Mouse (Mus musculus) G1E (cell line): ENCODE measurements at regions not wholly inside any gene's neighbourhood (a gene's known extent, or its start where the extent isn't known, plus 50 kb on each side); places are given as distances from the start of the nearest gene placed in this dataset.

Experiments
- ATAC-seq: 2 replicates; pipeline ENCODE4 v1.8.0; 2016; ENCODE audit warnings: mild to moderate bottlenecking; ENCODE audit not compliant: insufficient number of reproducible peaks, poor library complexity, low FRiP score, severe bottlenecking; ENCODE audit errors: extremely low read depth
- DNase-seq: peaks from one replicate; pipeline ENCODE4 v3.0.0; 2012; ENCODE audit warnings: low spot score
- H3K27me3 ChIP-seq: 2 replicates; pipeline ENCODE4 v1.6.1; 2012; ENCODE audit warnings: mild to moderate bottlenecking, low read length, inconsistent platforms; ENCODE audit not compliant: insufficient read depth
- H3K36me3 ChIP-seq: replicated peaks from 2 replicates; pipeline ENCODE3; 2012; ENCODE audit warnings: mild to moderate bottlenecking, inconsistent platforms
- H3K4me1 ChIP-seq: 2 replicates; pipeline ENCODE4 v1.6.1; 2012; ENCODE audit warnings: low read depth, low read length, inconsistent platforms, mixed read lengths; ENCODE audit not compliant: insufficient read depth
- H3K4me3 ChIP-seq: 2 replicates; pipeline ENCODE4 v1.5.1; 2012; ENCODE audit warnings: low read depth, mild to moderate bottlenecking, inconsistent platforms, low read length, moderate library complexity, mixed read lengths
- H3K9me3 ChIP-seq: replicated peaks from 2 replicates; pipeline ENCODE4 v1.6.1; 2012; ENCODE audit warnings: inconsistent platforms
- CTCF ChIP-seq: IDR thresholded peaks from 2 replicates; pipeline ENCODE4 v1.5.1; 2012; ENCODE audit warnings: low read depth, low read length, inconsistent platforms, mixed read lengths
- GATA1 ChIP-seq: IDR thresholded peaks from 2 replicates; pipeline ENCODE4 v1.6.1; 2012; ENCODE audit warnings: borderline replicate concordance, low read length, inconsistent platforms, mixed read lengths
- GATA2 ChIP-seq: IDR thresholded peaks from 2 replicates; pipeline ENCODE4 v1.6.1; 2012; ENCODE audit warnings: low read depth, low read length, inconsistent platforms, borderline replicate concordance
- POLR2AphosphoS5 ChIP-seq: IDR thresholded peaks from 2 replicates; pipeline ENCODE4 v1.6.1; 2012; ENCODE audit warnings: low read depth, low read length, inconsistent platforms; ENCODE audit not compliant: insufficient replicate concordance
- TAL1 ChIP-seq: conservative IDR thresholded peaks from 2 replicates; pipeline ENCODE4 v1.6.1; 2012; ENCODE audit warnings: low read depth, low read length, inconsistent platforms, mixed read lengths

GRCm38 (mm10) chr13:113500373-113500990 lies 117.9 kb downstream of the Snx18 start:
- TF ChIP-seq TAL1 (no peak), CTCF (no peak), GATA1 (no peak), POLR2AphosphoS5 (no peak), GATA2 (no peak)
- DNase-seq: no peak
- Histone ChIP-seq H3K27me3 (no peaks in the 10 kb centered on the region; the same call in 1 of the 2 replicates), H3K36me3 (no peaks in the 10 kb centered on the region), H3K4me1 (no peaks in the 10 kb centered on the region), H3K9me3 (no peaks in the 10 kb centered on the region), H3K4me3 (no peak overlapping the region)
- no peak for ATAC-seq

- no peak for DNase-seq
- Histone ChIP-seq H3K9me3 (no peaks in the 10 kb centered on the region), H3K4me1 (no peaks in the 10 kb centered on the region), H3K36me3 (no peaks in the 10 kb centered on the region), H3K4me3 (no peak overlapping the region), H3K27me3 (no peaks in the 10 kb centered on the region; the same call in 1 of the 2 replicates)
- no peak for ATAC-seq
- TF ChIP-seq GATA1 (no peak), GATA2 (no peak), CTCF (no peak), POLR2AphosphoS5 (no peak)
Measured at GRCm38 (mm10) chr13:113499079-113499710, 119.2 kb downstream of the Snx18 start.

GRCm38 (mm10) chr13:113495595-113496285 lies 122.6 kb downstream of the Snx18 start:
- H3K4me1 ChIP-seq: no peaks in the 10 kb centered on the region
- no peaks in the 10 kb centered on the region for H3K36me3 ChIP-seq
- H3K4me3 ChIP-seq: no peak overlapping the region
- DNase-seq (no peak), ATAC-seq (no peak)
- no peak for TF ChIP-seq GATA2
- H3K9me3 ChIP-seq: no peaks in the 10 kb centered on the region
- H3K27me3 ChIP-seq: no peaks in the 10 kb centered on the region; the same call in 1 of the 2 replicates

- DNase-seq (no peak), ATAC-seq (no peak)
- no peaks in the 10 kb centered on the region for H3K4me1 ChIP-seq
- TF ChIP-seq TAL1: no peak
- no peak for TF ChIP-seq GATA1
- TF ChIP-seq CTCF: no peak
- TF ChIP-seq GATA2: no peak
- no peak for TF ChIP-seq POLR2AphosphoS5
- H3K9me3 ChIP-seq: no peaks in the 10 kb centered on the region
- no peaks in the 10 kb centered on the region; the same call in 1 of the 2 replicates for H3K27me3 ChIP-seq
- H3K4me3 ChIP-seq: no peak overlapping the region
- no peaks in the 10 kb centered on the region for H3K36me3 ChIP-seq
Measured at GRCm38 (mm10) chr13:113495136-113495535, 123.2 kb downstream of the Snx18 start.

GRCm38 (mm10) chr13:113494688-113495087 lies 123.7 kb downstream of the Snx18 start:
- TF ChIP-seq CTCF: no peak
- TF ChIP-seq GATA2: no peak
- TF ChIP-seq GATA1: no peak
- no peak for TF ChIP-seq POLR2AphosphoS5
- no peak for TF ChIP-seq TAL1
- ATAC-seq: no peak

GRCm38 (mm10) chr13:113489951-113490822 lies 128.2 kb downstream of the Snx18 start:
- no peak for ATAC-seq
- no peak for DNase-seq
- Histone ChIP-seq H3K4me1 (no peaks in the 10 kb centered on the region), H3K9me3 (no peaks in the 10 kb centered on the region), H3K4me3 (no peak overlapping the region), H3K36me3 (no peaks in the 10 kb centered on the region), H3K27me3 (0 out of 2 replicates have a peak, but pooled peaks cover 6% of the 10 kb centered on the region)
- TF ChIP-seq TAL1 (no peak), CTCF (no peak), GATA1 (no peak), POLR2AphosphoS5 (no peak), GATA2 (no peak)

More at GRCm38 (mm10) chr13:113494688-113495087, 123.7 kb downstream of the Snx18 start:
- Histone ChIP-seq H3K4me1 (no peaks in the 10 kb centered on the region), H3K9me3 (no peaks in the 10 kb centered on the region), H3K36me3 (no peaks in the 10 kb centered on the region), H3K27me3 (no peaks in the 10 kb centered on the region; the same call in 1 of the 2 replicates), H3K4me3 (no peak overlapping the region)
- no peak for DNase-seq
